Mouse (Mus musculus) embryonic facial prominence, embryonic 11.5 days (tissue): ENCODE data around the gene Pax5. TPM values are rescaled to one million over a fixed set of nuclear protein-coding genes. Genes with fewer than 3 reads are reported as not detected.

Experiments used
- ATAC-seq: fragments of 200-750 bp; cut with Nextera tagmentation; replicated peaks from 2 replicates; pipeline ENCODE4 v1.8.0; 2017; ENCODE audit warnings: low read depth; ENCODE audit not compliant: insufficient number of reproducible peaks, low FRiP score, low TSS enrichment
- DNase-seq: peaks from one replicate; pipeline ENCODE4 v3.0.0-alpha.2; 2015; ENCODE audit warnings: low spot score
- H3K27ac ChIP-seq: fragments of 300-500 bp; sonication (generic); replicated peaks from 2 replicates; pipeline ENCODE4 v1.5.1; 2014; ENCODE audit warnings: mild to moderate bottlenecking, low read depth, low read length, control low read depth
- H3K27me3 ChIP-seq: fragments of 300-500 bp; sonication (generic); 2 replicates; pipeline ENCODE4 v1.6.1; 2014; ENCODE audit warnings: mild to moderate bottlenecking, low read length, moderate library complexity, mixed read lengths; ENCODE audit not compliant: control insufficient read depth, insufficient read depth
- H3K36me3 ChIP-seq: fragments of 300-500 bp; sonication (generic); replicated peaks from 2 replicates; pipeline ENCODE4 v1.6.1; 2014; ENCODE audit warnings: low read depth, mild to moderate bottlenecking, low read length, moderate library complexity, mixed read lengths; ENCODE audit not compliant: control insufficient read depth, insufficient read depth
- H3K4me1 ChIP-seq: fragments of 300-500 bp; sonication (generic); 2 replicates; pipeline ENCODE4 v1.6.1; 2014; ENCODE audit warnings: low read length, mixed read lengths; ENCODE audit not compliant: control insufficient read depth, insufficient read depth
- H3K4me2 ChIP-seq: fragments of 300-500 bp; sonication (generic); 2 replicates; pipeline ENCODE4 v1.6.1; 2014; ENCODE audit warnings: low read depth, mild to moderate bottlenecking, control low read depth, low read length, moderate library complexity
- H3K4me3 ChIP-seq: fragments of 300-500 bp; sonication (generic); 2 replicates; pipeline ENCODE4 v1.5.1; 2014; ENCODE audit warnings: low read depth, low read length, control low read depth
- H3K9ac ChIP-seq: fragments of 300-500 bp; sonication (generic); replicated peaks from 2 replicates; pipeline ENCODE4 v1.6.1; 2014; ENCODE audit warnings: mild to moderate bottlenecking, control low read depth, low read length
- H3K9me3 ChIP-seq: fragments of 300-500 bp; sonication (generic); replicated peaks from 2 replicates; pipeline ENCODE4 v1.6.1; 2016; ENCODE audit warnings: mild to moderate bottlenecking, low read length, inconsistent platforms, mixed read lengths; ENCODE audit not compliant: control insufficient read depth
- WGBS: fragments of 180-500 bp; shearing (Covaris S2); extraction: QIAGEN DNeasy Blood & Tissue Kit; methylation state at CpG from one replicate; pipeline ENCODE4 v1.1.7; 2014; 5-methylcytosine and 5-hydroxymethylcytosine counted together
- polyA plus RNA-seq: library from polyadenylated mRNA; unstranded; fragments of >200 nt; fragmentation: Nextera tagmentation; extraction: Ambion mirVana; gene quantifications from 2 replicates; pipeline ENCODE4 v1.2.1, GENCODE M21; 2014

Gene Pax5
- polyA plus RNA-seq, 1 experiment from 2014 or later, result 0.72 TPM

GRCm38 (mm10) chr4:44602257-44602801 lies 108.0 kb downstream of the Pax5 start:
- no peak overlapping the region for H3K9ac ChIP-seq
- no peaks in the 10 kb centered on the region for H3K36me3 ChIP-seq
- no peak overlapping the region for H3K4me2 ChIP-seq
- no peak overlapping the region for H3K4me3 ChIP-seq
- DNase-seq (peak; percentile 25), ATAC-seq (no peak)
- 5% methylated on average over 4 of the region's 5 CpGs for WGBS
- H3K4me1 ChIP-seq, result no peaks in the 10 kb centered on the region; the same call in 1 of the 2 replicates
- H3K27ac ChIP-seq, result no peak overlapping the region
- H3K27me3 ChIP-seq, result no peaks in the 10 kb centered on the region
- H3K9me3 ChIP-seq, result no peaks in the 10 kb centered on the region

DNA sequence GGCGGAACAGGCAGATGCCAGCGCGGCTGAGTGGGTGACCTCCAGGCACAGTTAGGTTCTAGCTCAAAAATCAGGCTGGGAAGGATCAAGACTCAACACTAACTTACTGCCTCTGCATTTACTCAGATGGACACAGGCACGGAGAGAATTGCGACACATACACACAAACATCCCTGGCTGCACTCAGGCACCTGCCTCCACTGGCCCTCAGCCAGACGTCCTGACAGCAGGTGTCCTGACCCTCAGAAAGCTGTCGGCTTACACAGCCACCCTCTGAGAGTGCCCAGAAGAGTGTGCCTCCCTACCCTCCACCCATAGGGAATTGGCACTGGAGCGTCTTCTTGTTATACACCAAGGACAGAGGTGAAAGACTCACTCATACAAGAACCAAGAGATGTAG lies 108.9 kb downstream of the Pax5 start:
- Histone ChIP-seq H3K4me2 (no peak overlapping the region), H3K4me3 (no peak overlapping the region), H3K9me3 (no peaks in the 10 kb centered on the region), H3K36me3 (no peaks in the 10 kb centered on the region), H3K9ac (no peak overlapping the region), H3K4me1 (no peaks in the 10 kb centered on the region; the same call in 1 of the 2 replicates), H3K27me3 (no peaks in the 10 kb centered on the region), H3K27ac (no peak overlapping the region)
- 67% methylated on average over 8 of the region's 8 CpGs for WGBS
- ATAC-seq (no peak), DNase-seq (no peak)

DNA sequence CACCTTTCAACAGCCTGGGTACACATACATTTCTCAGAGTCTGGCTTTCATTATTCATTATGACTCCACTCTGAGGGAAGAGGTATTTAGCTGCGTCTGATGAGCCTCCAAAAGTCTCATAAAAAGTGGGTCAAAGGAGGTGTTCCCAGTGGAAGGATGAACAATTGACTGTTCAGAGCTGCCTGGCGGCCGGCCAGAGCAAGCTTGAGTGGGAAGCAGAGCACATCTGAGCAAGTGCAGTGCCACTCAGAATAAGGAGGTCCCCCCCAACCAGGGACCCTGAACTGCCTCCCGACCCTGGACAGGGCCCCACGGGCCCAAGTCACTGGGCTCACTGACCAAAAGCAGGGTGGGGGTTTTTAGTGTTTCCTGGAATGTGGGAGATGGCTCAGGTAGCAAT lies 109.4 kb downstream of the Pax5 start:
- no peaks in the 10 kb centered on the region for H3K9me3 ChIP-seq
- 45% methylated on average over 5 of the region's 5 CpGs for WGBS
- no peak for DNase-seq
- H3K4me1 ChIP-seq, result no peaks in the 10 kb centered on the region; the same call in 1 of the 2 replicates
- no peaks in the 10 kb centered on the region for H3K36me3 ChIP-seq
- no peak overlapping the region for H3K9ac ChIP-seq
- no peak overlapping the region for H3K4me2 ChIP-seq
- ATAC-seq, result no peak
- no peak overlapping the region for H3K4me3 ChIP-seq
- H3K27me3 ChIP-seq, result no peaks in the 10 kb centered on the region
- no peak overlapping the region for H3K27ac ChIP-seq

DNA sequence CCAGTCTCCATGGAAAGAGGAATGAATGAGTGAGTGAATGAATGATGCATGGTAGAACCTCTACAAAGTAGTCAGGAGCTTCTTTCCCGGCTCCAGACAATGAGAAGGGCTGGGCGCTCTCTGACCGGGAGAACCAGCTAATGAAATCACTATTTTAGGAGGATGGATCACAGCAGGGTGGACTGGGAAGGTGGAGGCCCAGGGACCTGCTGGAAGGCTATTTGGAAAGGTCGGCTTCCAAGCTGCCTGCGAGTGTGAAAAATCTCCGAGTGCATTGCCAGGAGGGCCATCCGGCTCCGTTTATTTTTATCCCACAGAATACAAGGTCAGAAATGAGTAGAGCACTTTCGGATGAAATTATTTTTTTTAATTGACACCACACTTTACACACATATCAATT lies 112.3 kb downstream of the Pax5 start:
- no peak overlapping the region for H3K27ac ChIP-seq
- no peak overlapping the region for H3K4me3 ChIP-seq
- no peaks in the 10 kb centered on the region for H3K36me3 ChIP-seq
- H3K9me3 ChIP-seq, result no peaks in the 10 kb centered on the region
- no peak overlapping the region for H3K9ac ChIP-seq
- 72% methylated on average over 9 of the region's 9 CpGs for WGBS
- DNase-seq (no peak), ATAC-seq (no peak)
- H3K27me3 ChIP-seq, result no peaks in the 10 kb centered on the region
- no peak overlapping the region for H3K4me2 ChIP-seq
- no peaks in the 10 kb centered on the region; the same call in 1 of the 2 replicates for H3K4me1 ChIP-seq

DNA sequence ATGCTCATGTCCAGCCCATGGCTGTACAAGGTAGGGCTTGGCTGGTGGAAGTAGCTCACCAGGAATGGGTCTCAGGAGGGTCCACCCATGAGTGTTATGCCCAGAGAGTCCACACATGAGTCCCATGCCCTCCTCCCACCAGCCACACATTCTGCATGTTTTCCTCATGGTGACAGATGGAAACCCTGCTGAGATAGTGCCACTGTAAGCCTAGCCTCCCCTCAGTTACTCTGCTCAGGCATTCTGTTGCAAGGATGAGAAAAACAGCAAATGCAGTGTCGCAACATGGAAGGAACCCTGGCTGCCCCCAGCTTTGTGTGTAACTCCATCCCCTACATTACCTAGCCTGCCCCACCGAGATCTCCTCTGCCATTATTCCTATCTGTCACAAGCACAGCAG lies 117.2 kb downstream of the Pax5 start:
- H3K27me3 ChIP-seq, result no peaks in the 10 kb centered on the region
- H3K9ac ChIP-seq, result no peak overlapping the region
- no peaks in the 10 kb centered on the region for H3K9me3 ChIP-seq
- H3K4me2 ChIP-seq, result no peak overlapping the region
- no peak for ATAC-seq
- no peaks in the 10 kb centered on the region for H3K4me1 ChIP-seq
- WGBS, result 100% methylated on average over 2 of the region's 2 CpGs
- no peaks in the 10 kb centered on the region for H3K36me3 ChIP-seq
- no peak overlapping the region for H3K4me3 ChIP-seq
- H3K27ac ChIP-seq, result no peak overlapping the region
- DNase-seq, result no peak

DNA sequence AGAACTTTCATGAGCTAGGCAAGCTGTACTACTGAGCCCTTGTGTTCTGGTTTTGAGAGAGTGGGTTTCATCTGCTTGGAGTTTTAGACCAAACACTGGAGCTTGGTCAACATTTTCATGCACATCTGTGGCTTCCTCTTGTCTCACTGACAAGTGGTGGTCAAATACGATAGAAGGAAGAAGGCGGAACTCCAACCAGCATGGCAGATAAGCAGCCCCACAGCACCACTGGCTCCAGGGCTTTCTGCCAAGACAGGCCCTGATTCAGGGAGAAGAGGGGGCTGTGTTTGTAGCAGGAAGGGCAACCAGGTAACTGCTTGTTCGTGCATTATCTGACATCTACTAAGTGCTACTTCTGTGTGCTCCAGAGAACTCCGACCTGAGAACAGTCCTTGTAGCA lies 127.6 kb downstream of the Pax5 start:
- no peak overlapping the region for H3K9ac ChIP-seq
- H3K4me2 ChIP-seq, result no peak overlapping the region
- no peak for DNase-seq
- H3K27me3 ChIP-seq, result no peaks in the 10 kb centered on the region
- ATAC-seq, result no peak
- H3K27ac ChIP-seq, result no peak overlapping the region
- H3K36me3 ChIP-seq, result no peaks in the 10 kb centered on the region
- WGBS, result 83% methylated on average over 4 of the region's 4 CpGs
- no peaks in the 10 kb centered on the region for H3K9me3 ChIP-seq
- H3K4me3 ChIP-seq, result no peak overlapping the region
- H3K4me1 ChIP-seq, result no peaks in the 10 kb centered on the region

DNA sequence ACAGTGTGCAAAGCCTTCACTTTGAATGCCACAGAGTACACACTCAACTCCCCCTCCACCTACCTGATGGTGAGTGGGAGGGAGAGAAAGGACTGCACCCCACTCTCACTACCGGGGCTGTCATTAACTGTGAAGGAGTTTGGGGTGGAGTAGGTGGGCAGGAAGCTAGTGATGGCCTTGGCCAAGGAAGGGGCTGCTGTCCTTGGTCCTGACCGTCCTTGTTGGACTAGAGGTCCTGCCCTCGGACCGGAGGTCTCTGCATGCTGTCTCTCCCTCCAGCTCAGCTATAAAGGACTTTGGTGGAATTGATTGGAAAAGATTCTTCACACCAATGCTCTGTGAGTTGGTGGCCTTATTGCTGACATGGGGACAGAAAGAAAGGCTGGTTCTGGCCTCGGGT lies 131.7 kb downstream of the Pax5 start:
- Histone ChIP-seq H3K27me3 (no peaks in the 10 kb centered on the region), H3K4me2 (no peak overlapping the region)
- ATAC-seq, result no peak

DNA sequence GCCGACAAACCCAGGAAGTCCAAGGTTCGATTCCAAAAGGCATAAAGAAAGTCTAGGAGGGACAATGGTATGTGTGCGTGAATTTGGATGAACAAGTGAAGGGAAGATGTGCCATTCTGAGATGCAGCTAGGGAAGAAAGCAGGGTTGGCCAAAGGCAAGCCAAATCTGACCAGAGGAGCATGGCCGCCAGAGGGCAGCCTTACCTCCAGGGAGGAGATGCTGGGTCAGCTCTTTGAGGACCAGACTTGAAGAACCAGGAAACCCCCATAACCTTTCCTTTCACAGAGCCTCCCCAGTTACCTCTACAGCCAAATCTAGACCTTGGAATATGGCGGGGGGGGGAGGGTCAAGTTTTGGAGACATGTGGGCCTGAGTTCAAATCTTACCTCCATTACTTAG lies 133.0 kb downstream of the Pax5 start:
- WGBS, result 55% methylated on average over 5 of the region's 5 CpGs
- no peaks in the 10 kb centered on the region for H3K27me3 ChIP-seq
- DNase-seq, result peak; percentile 70

More for the DNA sequence above, 131.7 kb downstream of the Pax5 start:
- no peaks in the 10 kb centered on the region for H3K9me3 ChIP-seq
- H3K27ac ChIP-seq, result no peak overlapping the region
- peak; percentile 73 for DNase-seq
- no peaks in the 10 kb centered on the region for H3K36me3 ChIP-seq
- 35% methylated on average over 5 of the region's 5 CpGs for WGBS
- no peak overlapping the region for H3K4me3 ChIP-seq
- no peaks in the 10 kb centered on the region for H3K4me1 ChIP-seq
- no peak overlapping the region for H3K9ac ChIP-seq

More for the DNA sequence above, 133.0 kb downstream of the Pax5 start:
- Histone ChIP-seq H3K9ac (no peak overlapping the region), H3K4me3 (no peak overlapping the region), H3K4me1 (no peaks in the 10 kb centered on the region), H3K4me2 (no peak overlapping the region), H3K9me3 (no peaks in the 10 kb centered on the region), H3K36me3 (no peaks in the 10 kb centered on the region), H3K27ac (no peak overlapping the region)
- no peak for ATAC-seq
